Mouse (Mus musculus) left cerebral cortex, adult 9 months (tissue): ENCODE results near the gene Arl15.

Experiments used
- DNase-seq, 2 experiments: peaks; one replicate each; pipeline ENCODE4 v3.0.0; 2022; ENCODE audit warnings: low spot score in 2 of 2

Gene Arl15

GRCm38 (mm10) chr13:113916761-113917160 lies 122.5 kb downstream of the Arl15 start:
- DNase-seq: no peak

DNA sequence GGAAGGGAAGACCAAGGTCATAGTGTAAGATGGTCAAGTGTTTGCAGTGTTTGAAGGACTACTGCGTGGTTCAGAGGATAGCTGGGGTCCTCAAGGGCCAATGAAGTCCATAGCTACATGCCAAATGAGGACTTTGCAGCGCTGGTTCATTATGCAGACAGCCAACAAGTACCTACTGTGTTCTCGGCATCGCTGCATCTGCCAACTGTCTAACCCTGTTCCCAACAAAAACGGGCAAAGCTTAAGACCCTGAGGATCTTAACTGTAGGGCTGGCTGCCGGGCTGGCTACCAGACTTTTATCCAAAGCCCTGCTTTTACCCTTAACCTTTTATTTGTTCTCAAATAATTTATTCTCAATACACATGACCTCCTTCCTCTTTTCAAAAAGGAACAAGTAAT lies 123.1 kb downstream of the Arl15 start:
- no peak for DNase-seq

GRCm38 (mm10) chr13:113917868-113918411 lies 123.6 kb downstream of the Arl15 start:
- DNase-seq: no peak

GRCm38 (mm10) chr13:113918668-113919067 lies 124.4 kb downstream of the Arl15 start:
- no peak for DNase-seq

DNA sequence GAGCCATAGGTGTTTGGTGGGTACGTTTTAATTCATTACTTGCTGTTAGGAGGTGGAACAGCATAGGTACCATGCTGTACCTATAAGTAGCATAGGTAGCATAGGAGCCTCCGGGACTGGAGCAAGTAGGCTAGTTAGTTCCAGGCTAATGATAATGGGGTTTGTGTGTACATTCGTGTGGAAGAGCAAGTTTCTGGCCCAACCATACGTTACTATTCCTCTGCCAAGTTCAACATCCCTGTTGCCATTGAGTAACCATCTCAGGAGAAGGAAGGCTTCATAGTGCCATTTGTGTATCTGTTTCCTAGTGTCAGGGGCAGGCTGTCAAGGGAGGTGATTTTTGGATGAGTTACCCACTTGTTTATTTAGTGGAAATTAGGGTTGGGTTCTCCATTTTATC lies 141.4 kb downstream of the Arl15 start:
- DNase-seq: no peak

DNA sequence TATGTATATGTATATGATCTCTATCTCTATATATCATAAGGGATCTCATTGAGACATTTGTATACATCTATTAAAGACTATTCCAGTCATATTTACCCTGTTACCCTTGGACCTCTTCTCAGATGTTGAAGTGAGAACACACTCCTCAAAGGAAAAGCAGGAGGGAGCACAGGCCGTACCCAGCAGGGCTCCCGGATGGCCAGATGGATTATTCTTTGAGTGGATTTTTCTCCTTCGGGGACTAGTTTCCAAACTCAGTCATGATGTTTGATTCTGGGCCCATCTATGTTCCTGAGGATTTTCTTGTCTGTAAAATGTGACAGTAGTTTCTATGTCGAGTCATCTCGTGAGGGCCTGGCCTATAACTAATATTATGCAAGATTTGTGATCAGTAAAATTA lies 142.9 kb downstream of the Arl15 start:
- DNase-seq: no peak

- DNase-seq: no peak
Observed at GRCm38 (mm10) chr13:113938561-113938960, 144.3 kb downstream of the Arl15 start.

- no peak for DNase-seq
Observed at GRCm38 (mm10) chr13:113939097-113939496, 144.8 kb downstream of the Arl15 start.

- DNase-seq: no peak
Observed at GRCm38 (mm10) chr13:113939681-113940080, 145.4 kb downstream of the Arl15 start.

- no peak for DNase-seq
Observed at GRCm38 (mm10) chr13:113940151-113940550, 145.8 kb downstream of the Arl15 start.

- DNase-seq: no peak
Observed at GRCm38 (mm10) chr13:113941943-113942342, 147.6 kb downstream of the Arl15 start.

DNA sequence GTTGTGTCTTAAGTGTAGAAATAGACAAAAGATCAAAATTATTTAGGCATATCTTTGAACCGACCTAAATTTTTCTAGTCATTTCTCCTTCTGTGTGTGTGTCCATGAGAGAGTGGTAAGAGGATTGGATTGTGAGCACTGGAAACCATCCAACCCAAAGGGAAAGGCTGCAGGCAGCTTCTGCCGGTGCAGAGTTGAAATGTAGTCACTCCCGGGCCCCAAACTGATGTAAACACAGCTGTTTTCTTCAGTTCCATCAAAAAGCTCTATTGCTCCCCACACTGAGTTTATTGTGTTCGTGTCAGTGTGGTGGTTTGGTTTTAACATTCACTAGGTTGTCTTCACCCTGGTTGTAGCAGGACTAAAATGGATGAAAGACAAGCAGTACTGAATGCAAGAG lies 153.2 kb downstream of the Arl15 start:
- no peak for DNase-seq

DNA sequence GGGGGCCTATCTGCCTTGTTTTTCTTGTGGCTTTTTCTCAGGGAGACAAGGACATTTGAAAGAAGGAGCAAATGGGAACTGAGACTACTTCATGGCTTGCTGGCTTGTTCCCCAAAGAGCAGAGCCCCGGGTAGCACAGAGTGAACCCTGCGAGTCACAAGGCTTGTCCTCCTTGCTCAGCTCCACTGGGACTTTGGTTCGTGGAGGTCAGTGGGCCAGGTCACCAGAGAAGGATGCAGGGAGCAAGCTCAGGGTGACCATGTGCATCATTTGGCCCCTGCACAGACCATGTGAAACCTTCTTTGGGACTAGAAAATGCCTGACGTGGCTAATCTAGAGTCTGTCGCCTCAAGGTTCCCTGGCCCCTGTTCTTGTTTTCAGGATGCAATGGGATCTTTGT lies 155.4 kb downstream of the Arl15 start:
- DNase-seq: no peak

DNA sequence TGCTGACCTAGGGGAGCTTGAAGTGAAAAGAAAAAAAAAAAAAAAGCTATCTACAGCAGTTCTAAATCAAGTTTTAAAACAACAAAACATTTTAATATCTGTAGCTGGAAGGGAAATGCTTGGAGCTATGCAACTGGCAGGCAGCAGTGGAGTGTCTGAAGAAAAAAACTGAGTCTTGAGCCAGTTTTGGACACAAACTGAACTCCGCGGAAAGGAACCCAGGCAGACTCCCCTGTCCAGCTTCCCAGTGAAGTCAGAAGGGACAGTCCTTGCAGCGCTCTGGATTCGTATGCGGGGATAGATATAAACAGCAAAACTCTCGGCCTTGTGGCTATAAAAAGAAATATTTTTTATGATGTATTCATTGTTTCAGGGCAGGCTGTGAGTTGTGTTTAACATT lies 155.8 kb downstream of the Arl15 start:
- no peak for DNase-seq

DNA sequence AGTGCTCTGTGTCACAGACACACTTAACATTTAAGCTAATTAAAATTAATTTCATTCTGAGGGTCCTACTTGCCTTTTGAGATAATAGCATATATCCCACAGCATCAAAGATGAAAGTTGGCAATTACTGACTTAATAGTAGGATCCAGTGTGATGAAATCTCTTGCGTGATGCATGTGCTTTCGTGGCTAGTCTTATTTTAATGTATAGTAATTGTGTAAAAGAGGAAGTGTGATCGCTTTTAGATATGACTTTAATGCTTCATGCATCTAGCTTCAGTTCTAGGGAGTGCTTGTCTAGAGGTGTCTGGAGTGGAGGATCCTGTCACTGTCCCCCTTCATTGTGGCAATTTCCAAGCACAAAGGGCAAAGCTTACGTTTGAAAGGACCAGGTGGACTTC lies 163.1 kb downstream of the Arl15 start:
- no peak for DNase-seq

DNA sequence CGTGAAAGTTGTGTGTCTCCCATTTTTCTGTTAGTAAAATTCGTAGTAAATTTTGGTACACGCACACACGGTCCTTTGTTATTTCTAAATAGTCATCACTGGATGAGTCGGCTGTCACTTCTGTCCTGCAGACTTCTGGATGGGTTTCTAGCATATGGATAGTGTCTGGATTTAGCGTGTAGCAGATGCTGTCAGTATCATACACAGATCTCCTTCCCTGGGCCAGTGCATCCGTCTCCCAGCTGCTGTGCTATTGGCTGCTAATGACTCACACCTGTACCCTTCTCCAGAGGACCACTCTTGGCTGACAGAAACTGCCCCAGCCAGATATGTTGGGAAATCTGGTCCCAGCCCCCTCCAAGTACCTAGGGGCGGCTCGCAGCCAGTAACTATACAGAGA lies 170.6 kb downstream of the Arl15 start:
- DNase-seq: no peak

DNA sequence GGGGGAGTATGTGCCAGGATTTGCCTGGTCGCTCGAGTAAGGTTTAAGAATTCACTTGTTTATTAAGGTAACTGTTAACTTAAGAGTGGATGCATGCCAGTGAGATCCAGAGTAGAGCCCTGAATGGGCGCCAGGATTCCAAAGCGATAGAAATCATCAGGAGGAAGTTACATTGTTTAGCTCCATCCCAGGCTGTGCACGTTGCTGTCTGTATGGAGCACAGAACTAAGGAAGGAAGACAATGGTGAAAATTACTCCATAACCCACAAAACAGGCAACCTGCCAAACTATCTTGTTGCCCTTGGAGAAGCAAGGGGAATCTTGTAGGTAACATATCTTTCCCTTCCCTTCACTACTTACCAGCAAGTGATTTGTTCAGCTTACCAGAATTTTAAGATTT lies 176.4 kb downstream of the Arl15 start:
- DNase-seq: no peak

GRCm38 (mm10) chr13:113972401-113972800 lies 178.1 kb downstream of the Arl15 start:
- no peak for DNase-seq

GRCm38 (mm10) chr13:113974866-113975265 lies 180.6 kb downstream of the Arl15 start:
- DNase-seq: no peak

DNA sequence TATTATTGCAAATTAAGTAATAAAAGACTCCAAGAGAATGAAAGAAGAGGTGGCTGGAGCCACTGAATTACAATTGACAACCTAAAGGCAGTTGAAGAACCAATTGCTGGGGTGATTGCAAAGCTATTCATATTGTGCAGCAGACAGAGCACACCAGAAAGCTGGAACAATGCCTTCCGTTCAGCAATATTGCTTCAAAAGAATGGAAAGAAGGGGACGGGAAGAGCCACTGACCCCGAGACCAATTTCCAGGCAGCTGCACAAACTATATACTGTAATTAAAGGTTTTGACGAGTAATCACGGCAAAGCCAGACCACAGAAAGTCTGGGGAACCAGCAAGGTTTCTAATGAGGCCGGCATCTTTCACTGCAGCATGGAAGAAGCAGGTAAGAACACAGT lies 181.4 kb downstream of the Arl15 start:
- no peak for DNase-seq

- no peak for DNase-seq
Observed at GRCm38 (mm10) chr13:113976936-113977335, 182.6 kb downstream of the Arl15 start.

GRCm38 (mm10) chr13:113980739-113981460 lies 186.6 kb downstream of the Arl15 start:
- no peak for DNase-seq

DNA sequence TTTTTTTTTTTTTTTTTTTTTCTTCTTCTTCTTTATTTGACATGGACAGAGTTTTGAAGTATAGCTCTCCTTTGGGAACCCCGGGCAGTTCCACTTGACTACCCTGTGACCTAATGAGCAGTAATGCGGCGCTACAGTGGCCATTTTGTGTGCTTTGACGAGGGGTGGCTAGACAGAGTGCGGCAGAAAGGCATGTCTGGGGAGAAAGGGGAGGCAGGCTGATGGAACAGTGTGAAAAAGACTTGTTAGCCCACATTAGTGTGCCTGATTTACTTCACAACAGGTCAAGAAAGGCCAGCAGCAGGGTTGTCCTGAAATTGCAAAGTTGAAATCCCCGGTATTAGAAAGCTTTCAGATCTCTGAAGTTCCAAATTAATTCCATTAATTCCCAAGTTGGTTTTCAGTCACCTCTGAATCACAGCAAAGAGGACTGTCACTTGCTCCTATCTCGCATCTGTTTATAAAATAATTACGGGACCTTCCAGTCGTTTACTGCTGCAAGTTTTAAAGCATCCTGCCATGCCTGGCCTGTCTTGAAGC lies 187.2 kb downstream of the Arl15 start:
- DNase-seq: no peak

- no peak for DNase-seq
Observed at GRCm38 (mm10) chr13:113983633-113984032, 189.3 kb downstream of the Arl15 start.
